Mouse (Mus musculus): Measurements from ENCODE around the gene Ing1.
A peak's percentile ranks its signal among the peaks of the same experiment; 100 is the strongest.

GRCm38 (mm10) chr8:11506802-11507201 is 48.6 kb upstream of the Ing1 start:
- TF ChIP-seq CTCF (IDR thresholded peaks at IDR 0.05; ENCODE audit: extremely low read depth, insufficient read depth, insufficient read length, insufficient replicate concordance) (peak; percentile 73; the same call in 1 of the 2 replicates), POLR2A (IDR thresholded peaks at IDR 0.05; ENCODE audit: low read depth, low read length) (no peak)

All from spleen, adult 2 months (tissue).